ENCODE assay signal across 36 mouse cellular contexts in genomic region chr8:3701491-3701890, GRCm38 (mm10). TPM values are rescaled to one million over a fixed set of nuclear protein-coding genes. Genes with fewer than 3 reads are reported as not detected.
A peak's percentile ranks its signal among the peaks of the same experiment; 100 is the strongest.
DNase-seq lines count a peak whose midpoint lies in the region; ATAC-seq lines count a peak whose summit lies in the region.
"Had no signal": no experiment of that assay in that cellular context is flagged by ENCODE, and none has a peak within 500 bp of the region (broad histone marks: within the 10 kb centered on the region; RNA-seq: fewer than 3 reads in every experiment).

No protein-coding gene starts in this region.

- H3K9me3 ChIP-seq in hindbrain, embryonic 13.5 days, result no peaks in the 10 kb centered on the region
- H3K9me3 ChIP-seq: heart, embryonic 13.5 days; midbrain, embryonic 10.5 days; neural tube, embryonic 12.5 days; stomach, embryonic 15.5 days had no signal

- H3K36me3 ChIP-seq in hindbrain, embryonic 13.5 days, result no peaks in the 10 kb centered on the region
- H3K36me3 ChIP-seq: heart, embryonic 13.5 days; hindbrain, embryonic 10.5 days; midbrain, embryonic 10.5 days; neural tube, embryonic 12.5 days; stomach, embryonic 15.5 days had no signal

- peak; percentile 71 for ATAC-seq in granulocyte monocyte progenitor cell, adult 5-6 weeks (replicated peaks; ENCODE audit: poor library complexity, severe bottlenecking)
- peak; percentile 86 for ATAC-seq in megakaryocyte progenitor cell, adult 5-6 weeks (replicated peaks; ENCODE audit: poor library complexity)
- ATAC-seq in hindbrain, embryonic 13.5 days (ENCODE audit: low FRiP score), result no peak
- ATAC-seq: forebrain, embryonic 14.5 days; intestine, embryonic 16.5 days had no signal

- peak; percentile 32 for DNase-seq in 416B (ENCODE audit: low read depth)
- DNase-seq in B cell, adult 2 months, result peak; percentile 55 to 63
- no peak for DNase-seq in left cerebral cortex, postnatal 10 days (ENCODE audit: extremely low spot score in 1 of 2, low spot score in 2 of 2)
- no peak for DNase-seq in adrenal gland, adult (ENCODE audit: inconsistent age in 2 of 2, low spot score in 1 of 2)
- DNase-seq: adrenal gland, adult 2 months; adrenal gland, postnatal 36 days; cerebellum, adult 18-20 months; cerebellum, postnatal 14 days; gastrocnemius, postnatal 25 days; heart, adult 2 months; heart, postnatal 10 days; kidney, adult 8-10 months; kidney, postnatal 4 days; left cerebral cortex, postnatal 4 days; right cerebral cortex, postnatal 14 days had no signal

- H3K27me3 ChIP-seq in hindbrain, embryonic 13.5 days, result no peaks in the 10 kb centered on the region
- H3K27me3 ChIP-seq: heart, embryonic 13.5 days; neural tube, embryonic 12.5 days; stomach, embryonic 15.5 days had no signal

- H3K4me3 ChIP-seq in hindbrain, embryonic 13.5 days, result no peak overlapping the region
- H3K4me3 ChIP-seq: heart, adult 2 months; heart, embryonic 13.5 days; hindbrain, embryonic 10.5 days; midbrain, embryonic 10.5 days; myocyte; neural tube, embryonic 12.5 days; stomach, embryonic 15.5 days had no signal

- no peak overlapping the region for H3K9ac ChIP-seq in hindbrain, embryonic 13.5 days
- H3K9ac ChIP-seq: heart, embryonic 13.5 days; neural tube, embryonic 12.5 days; stomach, embryonic 15.5 days had no signal

- 93% methylated on average over 1 of the region's 1 CpGs for WGBS in hindbrain, embryonic 13.5 days

- no peak overlapping the region for H3K4me2 ChIP-seq in hindbrain, embryonic 13.5 days
- H3K4me2 ChIP-seq: heart, embryonic 13.5 days; neural tube, embryonic 12.5 days; stomach, embryonic 15.5 days had no signal

- intact Hi-C loops in left cerebral cortex, postnatal 10 days (cut with DNase I), result no loop called here

- no peaks in the 10 kb centered on the region for H3K4me1 ChIP-seq in hindbrain, embryonic 13.5 days (replicated peaks)
- H3K4me1 ChIP-seq: heart, embryonic 13.5 days; hindbrain, embryonic 10.5 days; midbrain, embryonic 10.5 days; neural tube, embryonic 12.5 days; stomach, embryonic 15.5 days had no signal

- no peak overlapping the region for H3K27ac ChIP-seq in hindbrain, embryonic 13.5 days
- H3K27ac ChIP-seq: heart, adult 2 months; heart, embryonic 13.5 days; hindbrain, embryonic 10.5 days; kidney, postnatal 0 days; macrophage; midbrain, embryonic 10.5 days; neural tube, embryonic 12.5 days; stomach, embryonic 15.5 days had no signal

RNA-seq across cellular contexts. Expression of gene Fcer2a, which starts 7.5 kb away (rescaled TPM):
- total RNA-seq in granulocyte monocyte progenitor cell, adult 5-6 weeks (2014; fragmentation: Nextera tagmentation), result not detected in 2 replicates
- total RNA-seq in granulocyte monocyte progenitor cell, adult 5-6 weeks (2017), result not detected in 2 replicates
- not detected in 2 replicates for total RNA-seq in megakaryocyte progenitor cell, adult 5-6 weeks (2015)
- total RNA-seq in megakaryocyte progenitor cell, adult 5-6 weeks (2017), result not detected in 2 replicates
- total RNA-seq in left cerebral cortex, postnatal 10 days (2021), result not detected
- polyA plus RNA-seq in hindbrain, embryonic 13.5 days (2015; fragmentation: Nextera tagmentation; extraction: Ambion mirVana), result 0.36 and 0.51 TPM in 2 replicates
- total RNA-seq: adrenal gland, postnatal 36 days; gastrocnemius, adult 18-20 months; layer of hippocampus, adult 8-10 months; layer of hippocampus, postnatal 25 days; left cerebral cortex, adult 8-10 months; left cerebral cortex, postnatal 4 days; midbrain, postnatal 0 days had no signal
- polyA plus RNA-seq: brain, embryonic 14.5 days; liver, embryonic 16.5 days; macrophage had no signal

RNA-seq across cellular contexts. Expression of gene Clec4g, which starts 19.0 kb away (rescaled TPM):
- not detected in 2 replicates for total RNA-seq in granulocyte monocyte progenitor cell, adult 5-6 weeks (2014; fragmentation: Nextera tagmentation)
- not detected in 2 replicates for total RNA-seq in granulocyte monocyte progenitor cell, adult 5-6 weeks (2017)
- total RNA-seq in megakaryocyte progenitor cell, adult 5-6 weeks (2015), result not detected in 2 replicates
- total RNA-seq in megakaryocyte progenitor cell, adult 5-6 weeks (2017), result not detected in 2 replicates
- total RNA-seq in left cerebral cortex, postnatal 10 days (2021), result not detected
- not detected in 2 replicates for polyA plus RNA-seq in hindbrain, embryonic 13.5 days (2015; fragmentation: Nextera tagmentation; extraction: Ambion mirVana)
- total RNA-seq: adrenal gland, postnatal 36 days; gastrocnemius, adult 18-20 months; gastrocnemius, postnatal 25 days; layer of hippocampus, adult 8-10 months; layer of hippocampus, postnatal 25 days; left cerebral cortex, postnatal 4 days; midbrain, postnatal 0 days had no signal
- polyA plus RNA-seq: brain, embryonic 14.5 days; forebrain, embryonic 14.5 days; hindbrain, embryonic 10.5 days; macrophage; midbrain, postnatal 0 days; myocyte; neural tube, embryonic 12.5 days; small intestine, adult 2 months had no signal

RNA-seq across cellular contexts. Expression of gene Trappc5, which starts 25.4 kb away (rescaled TPM):
- 24.1 and 27.2 TPM in 2 replicates for total RNA-seq in granulocyte monocyte progenitor cell, adult 5-6 weeks (2014; fragmentation: Nextera tagmentation)
- 30.9 and 39.8 TPM in 2 replicates for total RNA-seq in granulocyte monocyte progenitor cell, adult 5-6 weeks (2017)
- total RNA-seq in megakaryocyte progenitor cell, adult 5-6 weeks (2015), result 19.6 and 22.8 TPM in 2 replicates
- 37.7 and 38.5 TPM in 2 replicates for total RNA-seq in megakaryocyte progenitor cell, adult 5-6 weeks (2017)
- total RNA-seq in left cerebral cortex, postnatal 10 days (2021), result 10 to 100 TPM; 31.2 to 32.3 TPM
- 53.4 and 57.9 TPM in 2 replicates for polyA plus RNA-seq in hindbrain, embryonic 13.5 days (2015; fragmentation: Nextera tagmentation; extraction: Ambion mirVana)

RNA-seq across cellular contexts. Expression of gene Fcor, which starts 29.3 kb away (rescaled TPM):
- total RNA-seq in granulocyte monocyte progenitor cell, adult 5-6 weeks (2014; fragmentation: Nextera tagmentation), result 27.9 and 43.5 TPM in 2 replicates
- 13.1 and 14.4 TPM in 2 replicates for total RNA-seq in granulocyte monocyte progenitor cell, adult 5-6 weeks (2017)
- total RNA-seq in megakaryocyte progenitor cell, adult 5-6 weeks (2015), result 22.6 and 25.4 TPM in 2 replicates
- 10.5 and 15.2 TPM in 2 replicates for total RNA-seq in megakaryocyte progenitor cell, adult 5-6 weeks (2017)
- 10 to 100 TPM; 18.6 to 25.9 TPM for total RNA-seq in left cerebral cortex, postnatal 10 days (2021)
- polyA plus RNA-seq in hindbrain, embryonic 13.5 days (2015; fragmentation: Nextera tagmentation; extraction: Ambion mirVana), result 14.6 and 16.8 TPM in 2 replicates
- polyA plus RNA-seq: small intestine, adult 2 months had no signal

RNA-seq across cellular contexts. Expression of gene Mcemp1, which starts 35.9 kb away (rescaled TPM):
- total RNA-seq in granulocyte monocyte progenitor cell, adult 5-6 weeks (2014; fragmentation: Nextera tagmentation), result 14.1 and 33.6 TPM in 2 replicates
- total RNA-seq in granulocyte monocyte progenitor cell, adult 5-6 weeks (2017), result 18.5 and 18.9 TPM in 2 replicates
- 21.5 and 30.3 TPM in 2 replicates for total RNA-seq in megakaryocyte progenitor cell, adult 5-6 weeks (2015)
- 16.0 TPM in 2 replicates for total RNA-seq in megakaryocyte progenitor cell, adult 5-6 weeks (2017)
- total RNA-seq in left cerebral cortex, postnatal 10 days (2021), result under 1 TPM; 0.55 to 0.66 TPM
- polyA plus RNA-seq in hindbrain, embryonic 13.5 days (2015; fragmentation: Nextera tagmentation; extraction: Ambion mirVana), result 0.10 TPM in 1 of 2 replicates, not detected in the other
- total RNA-seq: gastrocnemius, adult 18-20 months; gastrocnemius, postnatal 25 days; layer of hippocampus, postnatal 25 days; midbrain, postnatal 0 days had no signal
- polyA plus RNA-seq: adrenal gland, adult 2 months; forebrain, embryonic 14.5 days; heart, embryonic 13.5 days; myocyte had no signal

Comparison
In these comparisons a context has a peak if more than half of its experiments do, and no peak if none do; other contexts are left out.
1. DNase-seq: peak in 416B (single experiment) and B cell, adult 2 months (2 of 2); none in left cerebral cortex, postnatal 10 days (0 of 2) and adrenal gland, adult (0 of 2).